Mouse (Mus musculus): ENCODE measurements at regions not wholly inside any gene's neighbourhood (a gene's known extent, or its start where the extent isn't known, plus 50 kb on each side); places are given as distances from the start of the nearest gene placed in this dataset.

DNA sequence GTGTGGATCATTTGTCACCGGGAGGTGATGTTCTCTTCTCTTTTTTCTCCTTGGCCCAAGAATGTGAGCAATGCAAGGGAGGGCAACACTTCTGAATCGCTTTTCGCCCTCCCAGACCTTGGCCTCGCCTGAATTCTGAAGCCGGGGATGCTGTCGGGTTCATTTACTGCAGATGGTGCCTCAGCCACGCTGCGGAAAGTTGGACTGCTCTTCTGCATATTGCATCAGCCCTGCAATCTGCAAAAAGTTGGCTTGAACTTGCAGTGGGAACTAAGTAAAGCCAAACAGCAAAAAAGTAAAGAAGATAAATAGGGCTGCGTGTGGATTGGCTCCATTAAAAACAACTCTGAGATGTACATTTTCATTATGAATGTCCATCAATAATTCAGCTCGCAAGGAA lies 55.9 kb upstream of the Dok5 start:
- DNase-seq (ENCODE audit: low spot score in 2 of 2) = no peak

DNA sequence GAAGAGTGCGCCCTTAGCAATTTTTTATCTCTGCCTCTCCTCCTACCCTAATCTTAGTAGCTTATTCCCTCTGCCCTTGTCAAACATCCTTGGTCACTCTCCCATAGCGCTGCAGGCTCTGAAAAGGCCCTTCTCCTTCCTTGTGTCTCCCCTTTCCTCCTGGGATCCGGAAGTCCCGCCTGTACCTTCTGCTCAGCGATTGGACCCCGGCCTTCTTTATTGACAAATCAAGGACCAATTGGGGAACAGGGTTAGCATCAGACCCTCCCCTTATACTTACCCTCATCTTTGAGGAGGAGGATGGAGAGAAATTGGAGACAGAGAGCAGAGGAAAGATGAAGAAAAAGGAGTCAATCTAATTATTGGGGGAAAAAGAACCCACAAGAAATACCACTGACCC lies 57.9 kb upstream of the Dok5 start:
- DNase-seq (ENCODE audit: low spot score in 2 of 2) = no peak

DNA sequence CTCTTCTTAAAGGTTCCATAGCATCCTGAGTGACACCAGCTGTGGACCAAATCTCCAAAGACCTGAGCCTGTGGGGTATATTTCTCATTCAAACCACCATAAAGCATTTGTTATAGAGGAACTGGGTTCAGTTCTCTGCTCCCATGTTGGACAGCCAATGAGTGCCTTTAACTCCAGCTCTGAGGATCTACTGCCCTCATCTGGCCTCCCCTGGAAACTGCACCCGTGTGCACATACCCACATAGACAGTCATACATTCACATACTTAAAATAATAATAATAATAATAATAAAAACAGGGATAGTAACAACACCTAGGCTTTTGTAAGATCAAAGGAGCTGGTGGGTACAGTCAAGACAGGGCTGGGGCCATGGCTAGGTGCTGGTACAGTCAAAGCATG lies 58.8 kb upstream of the Dok5 start:
- DNase-seq (ENCODE audit: low spot score in 2 of 2) = no peak

DNA sequence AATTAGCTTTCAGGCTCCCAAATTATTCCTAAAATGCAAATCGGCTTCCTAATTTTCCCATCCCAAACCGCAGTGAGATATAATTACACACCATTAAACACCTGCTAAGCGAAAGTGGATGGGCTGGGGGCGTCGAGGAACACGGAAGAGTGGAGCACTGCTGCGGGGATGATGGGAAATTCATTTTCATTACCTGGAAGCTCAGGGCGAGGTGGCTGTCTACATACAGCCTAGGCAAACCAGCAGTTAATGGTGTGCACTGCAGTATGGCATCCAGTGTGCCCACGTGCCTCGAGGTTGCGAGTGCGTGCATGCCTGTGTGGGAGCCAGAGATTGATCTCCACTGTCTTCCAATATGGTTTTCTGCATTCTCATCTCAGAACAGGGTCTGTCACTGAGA lies 62.6 kb upstream of the Dok5 start:
- no peak for DNase-seq (ENCODE audit: low spot score in 2 of 2)

DNA sequence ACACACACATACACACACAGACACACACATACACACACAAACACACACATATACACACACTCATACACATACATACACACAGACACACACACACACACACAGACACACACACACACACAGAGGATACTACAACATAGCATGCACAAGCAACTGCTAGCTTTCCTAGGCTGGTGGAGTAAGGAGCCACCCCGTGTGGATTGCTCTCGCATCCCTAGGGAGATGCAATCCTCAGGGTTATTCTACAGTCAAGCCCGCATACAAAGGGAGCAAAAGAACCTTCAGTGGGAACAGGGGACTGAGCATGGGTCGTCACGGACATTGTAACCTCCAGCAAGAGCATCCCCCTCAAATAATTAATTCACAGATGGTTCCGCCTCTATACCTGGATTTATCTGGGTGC lies 63.1 kb upstream of the Dok5 start:
- no peak for DNase-seq (ENCODE audit: low spot score in 2 of 2)

DNA sequence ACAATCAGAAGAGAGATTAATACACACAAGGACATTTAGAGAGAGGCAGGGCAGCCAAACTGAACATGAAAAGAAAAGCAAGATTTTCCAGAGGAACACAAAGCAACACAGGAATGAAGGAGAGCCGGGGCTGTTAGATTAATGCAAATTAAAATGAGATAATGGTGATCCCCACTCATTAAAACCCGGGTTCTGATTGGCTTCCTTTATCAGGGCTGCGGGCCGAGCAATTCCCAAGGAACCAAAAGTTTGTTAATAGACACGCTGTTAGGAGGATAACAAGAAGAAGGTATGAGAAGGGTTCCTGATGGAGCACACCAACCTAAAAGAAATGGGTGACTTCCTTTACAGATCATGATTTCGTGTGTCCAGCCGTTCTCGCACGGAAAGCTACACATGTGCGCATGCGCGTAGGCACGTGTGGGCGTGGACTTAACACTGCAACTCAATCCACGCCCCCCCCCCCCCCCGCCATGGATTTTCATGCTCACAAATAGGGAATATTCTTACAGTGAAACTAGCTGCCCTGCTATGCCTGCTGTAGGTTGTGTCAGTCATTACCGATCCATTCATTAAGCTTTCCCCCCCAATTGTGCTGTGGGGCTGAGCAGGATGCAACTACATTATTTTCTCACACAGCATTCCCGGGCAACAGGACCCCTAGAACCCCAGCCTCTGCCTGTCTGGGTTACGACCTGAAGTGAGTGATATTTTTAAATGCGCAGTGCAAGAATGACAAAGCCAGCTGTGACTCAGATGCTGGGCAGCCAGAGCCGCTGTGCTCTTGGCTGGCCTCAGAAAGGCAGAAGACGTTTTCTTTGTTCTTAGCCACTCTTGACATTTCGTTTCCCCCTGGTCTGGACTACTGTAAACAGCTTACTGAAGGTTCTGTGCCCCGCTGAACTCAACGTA lies 60.5 kb upstream of the 4930470P17Rik start:
- peak; percentile 29 to 31 for DNase-seq (ENCODE audit: low spot score in 2 of 2)

DNA sequence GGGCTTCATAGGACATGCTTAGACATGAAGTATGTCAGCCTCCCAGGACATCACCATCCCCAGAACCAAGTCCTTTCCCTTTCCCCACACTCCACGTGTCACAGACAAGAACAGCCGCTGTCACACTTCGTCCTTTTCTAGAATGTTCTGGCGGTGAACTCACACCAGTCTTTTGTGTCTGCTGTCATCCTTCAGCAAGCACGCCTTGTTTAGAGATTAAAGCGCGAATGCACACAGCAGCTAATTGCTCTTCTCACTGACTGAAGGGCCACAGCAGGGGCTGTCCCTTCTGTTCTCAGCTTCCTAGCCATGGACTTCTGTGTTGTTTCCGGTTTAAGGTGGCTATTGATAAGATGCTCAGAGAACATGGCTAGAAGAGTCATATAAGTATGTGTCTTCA lies 57.5 kb upstream of the 4930470P17Rik start:
- DNase-seq (ENCODE audit: low spot score in 2 of 2) = no peak

DNA sequence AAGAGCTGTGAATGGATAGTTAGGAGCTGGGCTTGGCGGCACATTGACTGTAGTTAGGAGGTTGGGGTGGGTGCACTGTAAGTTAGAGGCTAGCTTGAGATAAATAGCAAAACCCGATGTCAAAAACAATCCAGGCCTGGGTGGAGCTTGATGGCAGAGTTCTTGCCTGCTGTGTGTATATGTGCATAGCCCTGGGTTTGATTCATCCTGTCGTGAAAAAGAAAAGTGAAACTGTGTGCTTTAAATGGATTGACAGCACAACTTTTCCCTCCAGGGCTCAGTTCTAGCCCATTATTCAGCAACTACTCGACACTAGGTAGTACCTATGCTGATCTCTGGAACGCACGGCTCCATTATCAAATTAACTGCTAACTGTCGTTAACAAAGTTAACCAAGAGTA lies 56.7 kb upstream of the 4930470P17Rik start:
- no peak for DNase-seq (ENCODE audit: low spot score in 2 of 2)

DNA sequence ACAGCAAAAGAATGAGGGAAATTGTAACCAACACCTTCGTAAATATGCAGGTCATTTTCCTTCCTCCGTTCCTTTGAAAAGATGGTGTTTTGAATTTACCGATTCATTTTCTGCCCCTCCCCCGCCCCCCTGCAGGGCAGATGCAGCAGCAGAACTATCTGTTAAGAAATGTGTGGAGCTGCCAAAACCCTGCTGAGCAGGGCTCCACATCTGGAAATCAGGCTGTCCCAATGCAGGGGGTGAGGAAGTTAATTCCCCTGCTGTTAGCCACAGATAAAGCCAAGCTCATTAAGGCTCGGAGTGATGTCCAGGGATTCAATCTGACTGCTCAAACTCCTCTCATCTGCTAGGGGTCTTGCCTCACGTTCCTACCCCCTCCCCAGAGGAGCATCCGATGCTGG lies 56.0 kb upstream of the 4930470P17Rik start:
- DNase-seq (ENCODE audit: low spot score in 2 of 2) = no peak

DNA sequence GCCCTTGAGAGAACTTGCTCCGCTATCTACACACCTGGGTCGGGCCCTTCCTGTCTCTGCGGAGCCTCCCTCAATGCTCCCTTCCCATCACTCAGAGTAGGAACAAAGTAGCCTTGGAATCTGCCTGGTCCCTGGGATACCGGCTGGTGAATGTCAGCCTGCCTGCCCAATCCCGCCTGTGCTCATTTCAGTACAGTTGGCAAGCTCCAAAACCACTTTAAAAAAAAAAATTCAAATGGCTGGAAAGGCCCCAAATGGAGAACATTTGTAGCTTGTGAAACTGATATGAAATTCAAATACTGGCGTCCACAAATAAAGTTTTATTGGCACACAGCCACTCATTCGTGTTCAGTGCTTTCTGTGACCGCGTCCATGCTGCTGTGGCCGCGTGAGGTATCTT lies 50.3 kb upstream of the 4930470P17Rik start:
- no peak for DNase-seq (ENCODE audit: low spot score in 2 of 2)

All from frontal cortex, postnatal 25 days (tissue).